Mouse (Mus musculus) MEL (cell line): ENCODE measurements around the gene Atrnl1. TPM values are rescaled to one million over a fixed set of nuclear protein-coding genes. Genes with fewer than 3 reads are reported as not detected.

ENCODE experiments used
- DNase-seq: peaks from one replicate; pipeline ENCODE4 v3.0.0; 2011; ENCODE audit warnings: low read depth, low spot score
- H3K27ac ChIP-seq: 2 replicates; pipeline ENCODE4 v1.5.1; 2012; ENCODE audit warnings: low read depth, mild to moderate bottlenecking, control low read depth, low read length, moderate library complexity; ENCODE audit not compliant: control insufficient read depth
- H3K27me3 ChIP-seq, 2 experiments: fragments of 150-350 bp in 1 of 2; sonication (generic) in 1 of 2; 2 replicates each; pipeline ENCODE4 v1.6.1; 2012; ENCODE audit warnings: low read length in 2 of 2, mild to moderate bottlenecking in 2 of 2, improper control_type of control experiment in 1 of 2, moderate library complexity in 1 of 2; ENCODE audit not compliant: insufficient read depth in 2 of 2, control insufficient read depth in 1 of 2
- H3K36me3 ChIP-seq, 2 experiments: 2 replicates each; pipeline ENCODE4 v1.6.1; 2012 to 2014; ENCODE audit warnings: low read length in 2 of 2, improper control_type of control experiment in 1 of 2, inconsistent platforms in 1 of 2, mild to moderate bottlenecking in 1 of 2; ENCODE audit not compliant: insufficient read depth in 2 of 2, control insufficient read depth in 1 of 2
- H3K4me1 ChIP-seq, 2 experiments: fragments of 150-350 bp in 1 of 2; sonication (generic) in 1 of 2; 2 replicates each; pipeline ENCODE4 v1.6.1; 2012; ENCODE audit warnings: low read length in 2 of 2, improper control_type of control experiment in 1 of 2, mild to moderate bottlenecking in 1 of 2; ENCODE audit not compliant: insufficient read depth in 2 of 2, control insufficient read depth in 1 of 2
- H3K4me3 ChIP-seq, 2 experiments: fragments of 150-350 bp in 1 of 2; sonication (generic) in 1 of 2; 2 replicates each; pipeline ENCODE4 v1.5.1; 2012; ENCODE audit warnings: low read depth in 2 of 2, low read length in 2 of 2, mild to moderate bottlenecking in 2 of 2, moderate library complexity in 2 of 2, control low read depth in 1 of 2, improper control_type of control experiment in 1 of 2; ENCODE audit not compliant: control insufficient read depth in 1 of 2, insufficient read depth in 1 of 2
- H3K79me2 ChIP-seq: 2 replicates; pipeline ENCODE4 v1.6.1; 2012; ENCODE audit warnings: mild to moderate bottlenecking, low read length, moderate library complexity; ENCODE audit not compliant: control insufficient read depth, poor library complexity, insufficient read depth
- H3K9ac ChIP-seq: 2 replicates; pipeline ENCODE4 v1.6.1; 2012; ENCODE audit warnings: low read depth, mild to moderate bottlenecking, control low read depth, low read length, moderate library complexity; ENCODE audit not compliant: control insufficient read depth, poor library complexity, severe bottlenecking
- H3K9me3 ChIP-seq: fragments of 150-350 bp; sonication (generic); replicated peaks from 2 replicates; pipeline ENCODE4 v1.6.1; 2012; ENCODE audit warnings: mild to moderate bottlenecking, low read length, improper control_type of control experiment, moderate library complexity; ENCODE audit not compliant: insufficient read depth
- BHLHE40 ChIP-seq: IDR thresholded peaks from 2 replicates; pipeline ENCODE4 v1.6.1; 2012; ENCODE audit warnings: low read depth, mild to moderate bottlenecking, inconsistent platforms, low read length, improper control_type of control experiment, borderline replicate concordance
- CTCF ChIP-seq, 3 experiments: IDR thresholded peaks in 2 of 3; conservative IDR thresholded peaks in 1 of 3; 2 replicates each; pipeline ENCODE4 v1.5.1; 2011 to 2012; ENCODE audit warnings: low read length in 3 of 3, low read depth in 2 of 3, mild to moderate bottlenecking in 2 of 3, improper control_type of control experiment in 1 of 3, inconsistent platforms in 1 of 3, mixed read lengths in 1 of 3, moderate library complexity in 1 of 3; ENCODE audit not compliant: control insufficient read depth in 1 of 3, insufficient read depth in 1 of 3, poor library complexity in 1 of 3, severe bottlenecking in 1 of 3
- E2F4 ChIP-seq: IDR thresholded peaks from 2 replicates; pipeline ENCODE4 v1.6.1; 2011; ENCODE audit warnings: low read depth, low read length, improper control_type of control experiment, borderline replicate concordance
- ELF1 ChIP-seq: IDR thresholded peaks from 2 replicates; pipeline ENCODE4 v1.6.1; 2014; ENCODE audit warnings: low read depth, mild to moderate bottlenecking, inconsistent platforms, low read length, improper control_type of control experiment, moderate library complexity
- EP300 ChIP-seq, 2 experiments: IDR thresholded peaks; 2 replicates each; pipeline ENCODE4 v1.6.1; 2011; ENCODE audit warnings: improper control_type of control experiment in 2 of 2, low read length in 2 of 2, low read depth in 1 of 2, mild to moderate bottlenecking in 1 of 2
- GABPA ChIP-seq: IDR thresholded peaks from 2 replicates; pipeline ENCODE4 v1.6.1; 2012; ENCODE audit warnings: low read depth, mild to moderate bottlenecking, inconsistent platforms, low read length, improper control_type of control experiment, moderate library complexity
- HCFC1 ChIP-seq: IDR thresholded peaks from 2 replicates; pipeline ENCODE4 v1.6.1; 2012; ENCODE audit warnings: low read depth, mild to moderate bottlenecking, inconsistent platforms, low read length, improper control_type of control experiment, moderate library complexity
- JUND ChIP-seq: IDR thresholded peaks from 2 replicates; pipeline ENCODE4 v1.6.1; 2011; ENCODE audit warnings: low read depth, mild to moderate bottlenecking, improper control_type of control experiment, low read length
- MAZ ChIP-seq: IDR thresholded peaks from 2 replicates; pipeline ENCODE4 v1.6.1; 2012; ENCODE audit warnings: low read depth, mild to moderate bottlenecking, inconsistent platforms, low read length, improper control_type of control experiment
- MXI1 ChIP-seq: IDR thresholded peaks from 2 replicates; pipeline ENCODE4 v1.6.1; 2011; ENCODE audit warnings: mild to moderate bottlenecking, low read depth, low read length, improper control_type of control experiment
- MYB ChIP-seq: IDR thresholded peaks from 2 replicates; pipeline ENCODE4 v1.6.1; 2011; ENCODE audit warnings: mild to moderate bottlenecking, low read depth, low read length, improper control_type of control experiment
- NRF1 ChIP-seq: IDR thresholded peaks from 2 replicates; pipeline ENCODE4 v1.6.1; 2014; ENCODE audit warnings: low read depth, mild to moderate bottlenecking, inconsistent platforms, low read length, improper control_type of control experiment, moderate library complexity; ENCODE audit not compliant: poor library complexity, insufficient read depth, severe bottlenecking
- POLR2AphosphoS2 ChIP-seq: IDR thresholded peaks from 2 replicates; pipeline ENCODE4 v1.6.1; 2011; ENCODE audit warnings: low read length, improper control_type of control experiment
- POLR2AphosphoS5 ChIP-seq: IDR thresholded peaks from 2 replicates; pipeline ENCODE4 v1.6.1; 2012; ENCODE audit warnings: low read depth, borderline replicate concordance, mild to moderate bottlenecking, inconsistent platforms, low read length, moderate library complexity, mixed read lengths
- RAD21 ChIP-seq: IDR thresholded peaks from 2 replicates; pipeline ENCODE4 v1.6.1; 2011; ENCODE audit warnings: mild to moderate bottlenecking, low read depth, low read length, improper control_type of control experiment
- RCOR1 ChIP-seq: IDR thresholded peaks from 2 replicates; pipeline ENCODE4 v1.6.1; 2012; ENCODE audit warnings: low read depth, mild to moderate bottlenecking, inconsistent platforms, low read length, improper control_type of control experiment
- SMC3 ChIP-seq: IDR thresholded peaks from 2 replicates; pipeline ENCODE4 v1.6.1; 2011; ENCODE audit warnings: low read depth, low read length, improper control_type of control experiment
- TAL1 ChIP-seq: IDR thresholded peaks from 2 replicates; pipeline ENCODE4 v1.6.1; 2012; ENCODE audit warnings: mild to moderate bottlenecking, inconsistent platforms, low read length, moderate library complexity, mixed read lengths
- TCF12 ChIP-seq: IDR thresholded peaks from 2 replicates; pipeline ENCODE4 v1.6.1; 2014; ENCODE audit warnings: low read depth, mild to moderate bottlenecking, inconsistent platforms, low read length, improper control_type of control experiment, moderate library complexity
- USF1 ChIP-seq: IDR thresholded peaks from 2 replicates; pipeline ENCODE4 v1.6.1; 2014; ENCODE audit warnings: low read depth, mild to moderate bottlenecking, inconsistent platforms, low read length, improper control_type of control experiment, moderate library complexity
- USF2 ChIP-seq, 2 experiments: IDR thresholded peaks; 2 replicates each; pipeline ENCODE4 v1.6.1; 2011 to 2012; ENCODE audit warnings: improper control_type of control experiment in 2 of 2, low read length in 2 of 2, borderline replicate concordance in 1 of 2, inconsistent platforms in 1 of 2, low read depth in 1 of 2, mild to moderate bottlenecking in 1 of 2; ENCODE audit not compliant: insufficient read depth in 1 of 2
- ZC3H11A ChIP-seq: IDR thresholded peaks from 2 replicates; pipeline ENCODE4 v1.6.1; 2012; ENCODE audit warnings: low read depth, mild to moderate bottlenecking, inconsistent platforms, low read length, improper control_type of control experiment
- ZKSCAN1 ChIP-seq: IDR thresholded peaks from 2 replicates; pipeline ENCODE4 v1.6.1; 2012; ENCODE audit warnings: low read depth, mild to moderate bottlenecking, inconsistent platforms, low read length, improper control_type of control experiment, moderate library complexity
- ZNF384 ChIP-seq: IDR thresholded peaks from 2 replicates; pipeline ENCODE4 v1.6.1; 2012; ENCODE audit warnings: low read depth, mild to moderate bottlenecking, inconsistent platforms, low read length, improper control_type of control experiment
- polyA plus RNA-seq, 2 experiments: library from polyadenylated mRNA; stranded (reverse) in 1 of 2; unstranded in 1 of 2; fragments of >175 nt in 1 of 2; fragments of >200 nt in 1 of 2; gene quantifications; 2 replicates each; pipeline versions ENCODE4 v1.2.1 to v1.2.4; 2012; ENCODE audit warnings: low replicate concordance in 2 of 2, low read depth in 1 of 2; ENCODE audit not compliant: insufficient read length in 2 of 2, insufficient read depth in 1 of 2, missing spikeins in 1 of 2
- total RNA-seq: library from RNA; depleted of rRNA; stranded (reverse); fragments of 300-350 nt; gene quantifications from 2 replicates; pipeline ENCODE4 v1.2.3, GENCODE M21; 2012

Gene Atrnl1
- total and polyA plus RNA-seq, 3 experiments: 6.4 to 8.2 TPM; not detected in 1

DNA sequence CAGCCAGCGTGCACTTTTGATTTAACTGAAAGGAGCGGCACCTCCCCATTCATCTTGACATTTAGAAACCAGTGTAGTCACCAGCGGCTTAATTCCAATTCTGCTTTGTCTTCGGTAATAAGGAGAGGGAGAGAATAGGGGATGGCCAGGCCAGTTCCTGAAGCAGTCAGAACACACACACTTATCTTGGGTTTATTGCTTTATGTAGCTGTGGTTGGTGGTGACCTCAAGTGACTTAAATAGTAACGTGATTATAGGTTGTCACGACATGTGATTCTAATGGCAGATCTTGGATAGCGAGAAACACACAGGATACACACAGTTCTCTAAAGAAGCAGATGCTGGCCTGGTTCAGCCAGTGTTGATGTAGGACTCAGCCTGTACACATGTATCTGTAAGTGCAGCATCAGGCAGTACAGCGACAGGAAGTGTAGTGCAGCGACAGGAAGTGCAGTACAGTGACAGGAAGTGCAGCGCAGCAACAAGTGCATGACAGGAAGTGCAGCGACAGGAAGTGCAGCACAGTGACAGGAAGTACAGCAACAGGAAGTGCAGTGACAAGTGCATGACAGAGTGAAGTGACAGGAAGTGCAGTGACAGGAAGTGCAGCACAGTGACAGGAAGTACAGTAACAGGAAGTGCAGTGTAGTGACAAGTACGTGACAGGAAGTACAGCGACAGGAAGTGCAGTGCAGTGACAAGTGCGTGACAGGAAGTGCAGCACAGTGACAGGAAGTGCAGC, 37.5 kb downstream of the Atrnl1 start:
- H3K9me3 ChIP-seq: no peaks in the 10 kb centered on the region
- no peak overlapping the region for H3K4me3 ChIP-seq
- H3K27me3 ChIP-seq: no peaks in the 10 kb centered on the region
- no peaks in the 10 kb centered on the region for H3K79me2 ChIP-seq
- no peak overlapping the region for H3K9ac ChIP-seq
- no peaks in the 10 kb centered on the region for H3K36me3 ChIP-seq
- no peak for TF ChIP-seq BHLHE40
- TF ChIP-seq POLR2AphosphoS2: no peak
- TF ChIP-seq MYB: no peak
- no peak for TF ChIP-seq POLR2AphosphoS5
- TF ChIP-seq ZKSCAN1: no peak
- TF ChIP-seq, all 39 proteins: peak for 0
- Histone ChIP-seq H3K4me1 (no peaks in the 10 kb centered on the region), H3K27ac (no peak overlapping the region)
- peak; percentile 19 for DNase-seq

DNA sequence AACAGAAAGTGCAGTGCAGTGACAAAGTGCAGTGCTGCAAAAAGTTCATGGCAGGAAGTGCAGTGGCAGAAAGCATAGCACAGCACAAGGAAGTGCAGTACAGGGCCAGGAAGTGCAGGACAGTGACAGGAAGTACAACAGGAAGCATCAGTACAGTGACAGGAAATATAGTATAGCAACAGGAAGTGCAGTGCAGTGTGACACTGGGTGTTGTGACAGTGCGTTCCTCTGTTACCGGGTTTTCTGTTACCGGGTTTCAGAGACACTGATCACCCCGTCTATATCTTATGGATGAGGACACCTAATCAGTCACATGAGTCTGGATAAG, 38.1 kb downstream of the Atrnl1 start:
- Histone ChIP-seq H3K4me1 (no peaks in the 10 kb centered on the region), H3K27me3 (no peaks in the 10 kb centered on the region), H3K4me3 (no peak overlapping the region), H3K9me3 (no peaks in the 10 kb centered on the region), H3K27ac (no peak overlapping the region), H3K79me2 (no peaks in the 10 kb centered on the region), H3K36me3 (no peaks in the 10 kb centered on the region), H3K9ac (no peak overlapping the region)
- no peak for TF ChIP-seq ZNF384
- peak; percentile 48; the same call in 1 of the 2 replicates for TF ChIP-seq ELF1
- DNase-seq: no peak

GRCm38 (mm10) chr19:57655083-57655482, 44.2 kb downstream of the Atrnl1 start:
- peak; percentile 82 for DNase-seq
- Histone ChIP-seq H3K4me1 (peaks cover 2 to 6% of the 10 kb centered on the region in 2 experiments), H3K9me3 (no peaks in the 10 kb centered on the region), H3K4me3 (no peak overlapping the region), H3K9ac (no peak overlapping the region), H3K27ac (no peak overlapping the region), H3K27me3 (no peaks in the 10 kb centered on the region), H3K79me2 (no peaks in the 10 kb centered on the region)
- TF ChIP-seq USF2 (IDR thresholded peaks at IDR 0.05; ENCODE audit: borderline replicate concordance in 1 of 2, insufficient read depth in 1 of 2, low read depth in 1 of 2, low read length in 2 of 2) (no peak), USF1 (0 out of 2 replicates have a peak, but pooled peaks have one; percentile 6), MAZ (no peak), JUND (no peak), SMC3 (peak; percentile 88), HCFC1 (no peak), ZNF384 (no peak), TAL1 (no peak), E2F4 (no peak), TCF12 (no peak), EP300 (IDR thresholded peaks at IDR 0.05; ENCODE audit: low read depth in 1 of 2, low read length in 2 of 2) (no peak), NRF1 (no peak), CTCF (IDR thresholded peaks at IDR 0.05 in 2 of 3, conservative IDR thresholded peaks at IDR 0.05 in 1 of 3; ENCODE audit: control insufficient read depth in 1 of 3, insufficient read depth in 1 of 3, low read depth in 2 of 3, low read length in 3 of 3, poor library complexity in 1 of 3, severe bottlenecking in 1 of 3) (peak; percentile 61 to 92 (median 74)), ZKSCAN1 (no peak), BHLHE40 (no peak), RCOR1 (no peak), POLR2AphosphoS5 (no peak), RAD21 (peak; percentile 93), MXI1 (no peak), GABPA (no peak), ZC3H11A (peak; percentile 67), MYB (no peak)
- TF ChIP-seq, all 39 proteins: peak for 5
- H3K36me3 ChIP-seq: peaks cover 2 to 4% of the 10 kb centered on the region in 2 experiments; a peak in 2 of 4 replicates
